Mouse (Mus musculus) lung, postnatal 4 days (tissue): ENCODE measurements around the gene 1700037H04Rik.
A peak's percentile ranks its signal among the peaks of the same experiment; 100 is the strongest.

Experiments used
- DNase-seq, 2 experiments: peaks; one replicate each; pipeline ENCODE4 v3.0.0; 2021

The 1700037H04Rik gene

GRCm38 (mm10) chr2:131159938-131160581 is at the start of gene 1700037H04Rik:
TSS of gene 1700037H04Rik (minus strand) at chr2:131160081.
- DNase-seq, result peak; percentile 97

GRCm38 (mm10) chr2:131209125-131209795 is 49.4 kb upstream of the 1700037H04Rik start:
- peak in 1 of 2 experiments; percentile 51 for DNase-seq

DNA sequence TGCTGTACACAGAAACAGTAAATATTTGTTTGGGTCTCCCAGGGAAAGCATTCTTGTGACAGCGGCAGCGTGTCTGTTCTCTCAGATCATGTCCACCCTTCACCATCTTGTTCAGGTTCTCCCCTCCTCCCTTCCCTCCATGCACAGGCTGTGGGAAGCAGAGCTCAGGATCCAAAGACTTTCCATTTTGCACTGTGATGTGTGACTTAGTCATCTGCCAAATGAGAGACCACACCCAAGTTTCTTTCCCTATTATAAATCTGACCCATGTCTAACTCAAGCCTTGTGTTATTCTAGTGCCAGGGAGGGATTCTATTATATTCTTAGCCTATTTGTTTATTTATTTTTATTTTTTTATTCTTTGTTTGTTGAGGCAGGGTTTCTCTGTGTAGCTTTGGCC is 48.5 kb upstream of the 1700037H04Rik start:
- DNase-seq, result no peak

DNA sequence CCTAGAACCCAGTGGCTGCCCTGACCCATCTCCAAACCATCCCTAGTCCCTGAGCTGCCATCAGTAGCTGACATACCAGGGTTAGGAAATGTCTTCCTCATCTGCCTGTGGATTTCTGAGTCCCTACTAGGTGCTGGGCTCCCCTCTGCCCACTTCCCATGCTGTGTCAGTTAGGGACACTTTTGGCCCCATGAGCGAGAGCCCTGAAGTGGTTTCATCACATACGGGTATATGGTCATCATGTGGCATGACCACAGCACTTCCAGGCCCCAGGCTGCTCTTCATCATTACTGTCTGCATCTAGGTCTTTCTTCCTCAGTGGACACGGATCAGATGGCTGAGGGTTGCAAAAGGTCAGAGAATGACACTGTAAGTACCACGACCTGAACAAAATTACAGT is 46.9 kb upstream of the 1700037H04Rik start, which contains the start of gene Ap5s1:
Ap5s1 (plus strand) TSS at position 301 of the 400 bp plus-strand sequence.
- no peak for DNase-seq

GRCm38 (mm10) chr2:131205521-131206182 is 45.8 kb upstream of the 1700037H04Rik start:
- no peak for DNase-seq

DNA sequence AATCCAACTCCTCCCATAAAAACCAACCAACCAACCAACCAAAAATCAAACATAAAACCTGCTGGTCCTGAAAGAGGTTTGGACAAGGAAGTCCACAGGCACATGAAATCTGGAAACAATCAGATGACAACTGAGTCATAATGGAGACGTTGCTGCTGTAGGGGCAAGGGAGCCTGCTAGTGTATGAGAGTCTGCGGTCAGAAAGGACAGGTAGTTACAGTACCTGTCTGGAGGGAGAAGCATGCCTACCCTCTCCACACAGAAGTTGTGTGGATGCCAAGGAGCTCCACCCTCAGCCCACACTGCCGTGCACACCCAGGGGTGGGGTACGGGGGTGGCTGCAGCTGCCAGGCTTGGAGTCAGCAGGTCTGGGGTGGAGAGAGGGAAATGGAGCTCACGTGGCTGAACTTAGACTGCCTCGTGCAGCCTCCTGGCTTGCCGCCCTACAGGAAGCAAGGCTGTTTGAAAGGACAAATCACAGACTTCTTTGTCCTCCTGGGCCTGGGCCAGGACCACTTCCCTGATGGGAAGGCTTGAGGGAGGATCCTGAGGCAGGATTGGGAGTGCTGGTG is 44.6 kb upstream of the 1700037H04Rik start:
- DNase-seq, result peak; percentile 95 to 97

DNA sequence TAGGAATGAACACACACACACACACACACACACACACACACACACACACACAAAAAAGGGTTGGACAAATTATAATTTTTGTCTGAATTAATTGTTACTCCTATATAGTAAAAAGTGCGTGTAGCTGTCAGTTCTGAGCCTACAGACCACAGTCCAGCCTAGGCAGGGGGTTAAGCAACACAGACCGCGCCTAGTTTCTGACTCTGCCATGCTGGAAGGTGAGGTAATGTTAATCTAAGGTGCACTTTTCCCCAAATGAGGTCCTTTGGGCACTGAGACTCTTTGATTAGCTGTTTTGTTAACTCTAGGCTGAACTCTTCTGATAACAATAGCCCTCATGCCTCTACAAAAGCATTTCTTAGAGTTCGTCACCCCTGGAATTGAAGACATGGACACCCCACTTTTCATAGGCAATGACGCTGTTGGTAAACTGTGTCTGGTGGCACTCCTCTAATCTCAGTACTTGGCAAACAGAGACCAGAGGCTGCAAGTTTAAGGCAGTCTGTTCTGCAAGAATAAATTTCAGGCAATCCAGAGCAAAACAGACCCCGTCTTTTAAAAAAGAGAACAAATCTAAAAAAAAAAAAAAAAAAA is 44.0 kb upstream of the 1700037H04Rik start:
- DNase-seq, result no peak

DNA sequence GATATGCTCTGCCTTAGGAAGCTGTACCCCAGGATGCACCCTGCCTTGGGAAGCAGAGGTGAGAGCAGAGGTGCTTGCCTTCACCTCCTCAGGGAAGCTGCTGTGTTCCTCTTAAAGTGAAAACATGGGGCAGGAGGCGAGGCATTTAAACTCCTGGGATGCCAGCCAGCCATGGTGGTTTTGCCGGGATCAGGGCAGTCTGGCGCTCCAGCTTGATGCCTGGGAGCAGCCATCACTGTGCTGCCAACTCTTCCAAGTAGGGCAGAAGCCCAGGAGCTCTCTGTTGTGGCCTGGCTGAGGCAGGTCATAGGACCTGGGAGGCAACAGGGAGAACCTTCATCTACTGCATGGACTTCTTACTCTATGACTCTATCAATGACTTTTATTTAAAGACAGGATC is 41.4 kb upstream of the 1700037H04Rik start:
- no peak for DNase-seq

DNA sequence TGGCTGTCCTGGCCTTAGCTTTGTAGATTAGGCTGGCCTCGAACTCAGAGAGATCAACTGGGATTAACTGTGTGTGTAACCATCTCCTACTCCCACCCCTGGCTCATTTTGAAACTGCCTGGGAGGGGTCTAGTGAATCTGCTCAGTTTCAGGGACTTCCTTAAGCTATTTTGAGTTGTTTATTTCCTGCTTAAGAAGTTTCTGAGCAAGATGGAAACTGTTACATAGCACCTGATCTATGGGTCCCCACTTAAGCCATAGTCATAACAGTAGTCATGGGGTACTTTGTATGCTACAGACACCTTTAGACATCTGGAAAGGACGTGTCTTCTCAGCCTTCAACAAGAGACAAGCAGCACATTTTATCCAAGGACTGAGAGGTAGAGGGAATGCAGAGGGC is 40.8 kb upstream of the 1700037H04Rik start:
- no peak for DNase-seq

DNA sequence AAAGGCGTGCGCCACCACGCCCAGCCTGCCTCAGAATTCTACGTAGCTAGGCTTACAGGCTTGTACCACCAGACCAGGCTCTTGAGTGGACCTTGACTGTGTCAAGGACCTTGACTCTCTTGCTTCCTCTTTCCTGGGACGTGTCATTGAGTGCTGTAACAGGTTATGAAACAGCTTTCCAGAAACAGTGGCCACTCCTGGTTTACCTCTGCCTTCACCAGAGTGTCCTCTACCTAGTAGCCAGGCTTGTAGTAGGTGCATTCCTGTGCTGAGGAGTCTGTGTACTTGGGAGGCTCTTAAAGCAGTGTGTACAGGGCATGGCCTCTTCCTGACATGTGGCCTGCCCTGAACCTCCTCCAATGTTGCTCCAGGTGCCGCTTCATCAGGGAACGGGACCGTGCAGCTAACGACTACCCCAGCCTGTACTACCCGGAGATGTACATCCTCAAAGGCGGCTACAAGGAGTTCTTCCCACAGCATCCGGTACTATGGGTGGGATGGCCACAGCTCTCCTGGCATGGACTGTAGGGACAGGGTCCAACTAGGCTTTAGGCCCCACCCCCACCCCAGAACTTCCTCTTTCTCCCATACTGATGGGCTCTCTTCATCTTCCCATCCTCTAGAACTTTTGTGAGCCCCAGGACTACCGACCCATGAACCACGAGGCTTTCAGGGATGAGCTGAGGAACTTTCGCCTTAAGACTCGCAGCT is 36.9 kb upstream of the 1700037H04Rik start:
- peak; percentile 60 to 68 for DNase-seq

DNA sequence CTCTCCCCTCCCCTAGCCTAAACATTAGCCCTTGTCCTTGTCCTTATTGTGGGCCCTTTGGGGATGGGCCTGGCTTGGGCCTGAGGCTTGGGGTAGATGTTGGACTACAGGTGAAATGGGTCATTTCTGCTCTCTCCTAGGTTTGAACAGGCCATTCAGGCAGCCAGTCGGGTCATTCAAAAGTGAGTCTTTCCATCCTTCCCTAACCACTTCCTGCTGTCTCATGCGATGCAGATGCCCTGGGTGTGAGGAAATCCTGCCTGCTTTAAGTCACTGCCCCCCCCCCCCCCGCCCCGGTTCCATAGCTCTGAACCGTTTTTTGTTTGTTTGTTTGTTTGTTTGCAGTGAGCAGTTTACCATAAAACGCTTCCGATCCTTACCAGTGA is 31.1 kb upstream of the 1700037H04Rik start:
- DNase-seq, result no peak

DNA sequence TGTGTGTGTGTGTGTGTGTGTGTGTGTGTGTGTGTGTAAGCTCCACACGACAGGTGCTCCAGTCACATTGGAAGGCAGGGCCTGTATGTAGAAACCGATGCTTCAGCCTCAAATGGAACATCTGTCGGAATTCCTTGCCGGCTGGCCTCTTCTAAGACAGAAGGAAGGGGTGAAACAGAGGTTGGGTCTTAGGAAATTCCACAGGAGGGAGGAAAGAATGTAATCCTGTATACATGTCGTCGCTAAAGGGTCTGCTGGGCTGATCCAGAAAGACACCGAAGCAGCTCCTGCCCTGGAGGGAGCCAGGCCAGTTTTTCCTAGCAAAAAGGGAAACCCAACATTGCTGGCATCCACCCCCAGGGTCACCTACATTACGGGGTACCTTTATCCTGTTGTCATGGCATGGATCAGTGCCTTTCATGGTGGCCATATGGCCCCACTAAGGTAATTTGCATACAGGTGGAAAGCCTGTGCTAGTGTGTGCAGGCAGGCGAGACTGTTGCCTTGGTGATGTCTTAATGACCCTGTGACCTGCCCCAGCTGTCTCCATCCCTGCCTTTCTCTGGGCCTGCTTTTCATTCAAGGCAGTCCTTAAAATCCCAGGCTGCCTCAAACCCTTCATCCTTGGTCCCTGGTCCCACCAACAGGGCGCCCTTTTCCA is 30.6 kb upstream of the 1700037H04Rik start:
- no peak for DNase-seq

DNA sequence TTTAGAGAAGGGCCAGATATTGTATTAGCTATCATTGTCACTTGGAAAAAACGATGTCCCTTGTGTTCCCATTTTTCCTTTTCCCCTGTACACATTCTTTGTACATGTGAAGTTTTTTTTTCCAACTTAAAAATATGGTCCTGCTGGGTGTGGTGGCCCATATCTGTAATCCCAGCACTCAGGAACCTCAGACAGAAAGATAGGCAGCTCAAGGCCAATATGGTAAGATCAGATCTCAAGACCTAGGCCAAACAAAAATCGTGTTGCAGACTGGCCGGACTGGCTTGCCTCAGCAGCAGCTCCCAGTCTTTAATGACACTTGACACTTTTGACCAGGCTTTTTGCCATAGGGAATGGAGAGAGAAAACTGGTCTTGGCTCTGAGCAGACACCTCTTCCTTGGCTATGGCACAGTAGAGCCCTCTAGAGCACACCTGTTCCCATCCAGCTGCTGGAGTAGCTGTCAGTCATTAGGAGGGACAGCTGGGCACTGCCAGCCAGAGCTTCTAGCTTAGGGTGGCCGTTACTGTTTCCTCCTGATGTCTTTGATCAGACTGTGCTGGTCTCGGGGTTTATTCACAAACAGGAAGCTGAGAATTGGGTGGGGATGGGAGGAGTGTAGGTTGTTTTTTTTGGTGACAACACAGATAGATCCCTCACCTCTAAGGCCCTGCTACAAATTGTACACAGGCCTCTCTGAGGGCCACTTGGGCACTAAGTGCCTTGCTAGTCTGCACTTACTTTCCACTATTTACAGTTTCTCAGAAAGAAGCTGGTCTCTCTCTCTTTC is 29.8 kb upstream of the 1700037H04Rik start:
- DNase-seq, result peak in 1 of 2 experiments; percentile 34

DNA sequence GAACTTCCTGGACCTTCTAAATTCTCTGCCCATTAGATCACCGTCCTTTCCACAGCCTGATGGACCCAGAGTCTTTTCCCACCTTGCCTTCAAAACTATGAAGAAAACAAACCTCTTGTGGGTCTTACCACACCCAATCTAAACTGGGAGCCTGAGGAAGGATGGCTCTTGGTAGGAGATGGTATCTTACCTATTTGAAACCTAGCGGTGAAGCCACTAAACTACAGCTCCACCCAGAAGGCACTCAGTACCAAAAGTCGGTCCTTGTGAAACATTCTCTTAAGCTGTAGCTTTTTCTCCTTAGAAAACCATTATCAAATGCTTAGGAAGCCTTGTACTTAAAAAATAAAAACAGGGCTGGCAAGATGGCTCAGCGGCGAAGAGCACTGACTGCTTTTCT is 28.4 kb upstream of the 1700037H04Rik start:
- no peak for DNase-seq

GRCm38 (mm10) chr2:131187602-131187922 is 27.7 kb upstream of the 1700037H04Rik start:
- DNase-seq, result no peak

GRCm38 (mm10) chr2:131186771-131187601 is 27.1 kb upstream of the 1700037H04Rik start, which contains the start of the genes Cdc25b and Spef1:
TSS of gene Cdc25b (plus strand) at chr2:131186949.
TSS of gene Spef1 (minus strand) at chr2:131187282.
- peak; percentile 91 to 92 for DNase-seq

DNA sequence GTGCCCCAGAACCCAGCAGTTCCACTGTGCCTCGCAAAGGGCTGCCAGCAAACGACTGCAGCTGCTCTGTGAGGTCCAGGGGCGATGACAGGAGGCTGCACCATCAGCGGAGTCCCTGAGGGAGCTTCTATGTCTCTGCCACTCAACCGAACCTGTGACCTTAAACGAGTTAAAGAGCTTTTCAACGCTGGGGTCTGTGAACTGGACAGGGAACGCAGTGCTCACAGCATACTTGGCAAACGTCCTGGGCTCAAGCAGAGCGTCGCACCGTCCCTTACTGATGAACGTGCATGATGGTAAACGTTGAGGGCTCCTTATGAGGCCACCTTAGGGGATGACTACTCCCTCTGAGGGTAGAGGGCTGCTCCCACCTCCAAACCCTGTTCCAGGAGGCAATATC is 26.5 kb upstream of the 1700037H04Rik start:
- DNase-seq, result no peak

GRCm38 (mm10) chr2:131179990-131180587 is 20.2 kb upstream of the 1700037H04Rik start, which contains the start of gene Cenpb:
TSS of gene Cenpb (minus strand) at chr2:131180067.
- DNase-seq, result peak; percentile 89 to 93

- DNase-seq, result peak; percentile 73 to 81
Observed at GRCm38 (mm10) chr2:131179246-131179886, 19.5 kb upstream of the 1700037H04Rik start.
